Mouse (Mus musculus) liver, adult (tissue): ENCODE measurements around the gene Plxna2.

ENCODE experiments used
- GATA4 ChIP-seq: IDR thresholded peaks from 2 replicates; pipeline ENCODE4 v1.6.1; 2014; ENCODE audit warnings: mild to moderate bottlenecking, low read length; ENCODE audit not compliant: insufficient replicate concordance

Plxna2 gene

GRCm38 (mm10) chr1:194780794-194781390 is 162.9 kb downstream of the Plxna2 start:
- no peak for TF ChIP-seq GATA4

GRCm38 (mm10) chr1:194781556-194781955 is 163.5 kb downstream of the Plxna2 start:
- no peak for TF ChIP-seq GATA4

GRCm38 (mm10) chr1:194782325-194782724 is 164.3 kb downstream of the Plxna2 start:
- TF ChIP-seq GATA4: no peak

- TF ChIP-seq GATA4: no peak
Measured at GRCm38 (mm10) chr1:194787626-194788025, 169.6 kb downstream of the Plxna2 start.

GRCm38 (mm10) chr1:194793226-194793924 is 175.4 kb downstream of the Plxna2 start:
- no peak for TF ChIP-seq GATA4

- TF ChIP-seq GATA4: no peak
Measured at GRCm38 (mm10) chr1:194795316-194795715, 177.3 kb downstream of the Plxna2 start.

GRCm38 (mm10) chr1:194797843-194798242 is 179.8 kb downstream of the Plxna2 start:
- no peak for TF ChIP-seq GATA4

GRCm38 (mm10) chr1:194798511-194798910 is 180.5 kb downstream of the Plxna2 start:
- no peak for TF ChIP-seq GATA4

GRCm38 (mm10) chr1:194808261-194808660 is 190.2 kb downstream of the Plxna2 start:
- TF ChIP-seq GATA4: no peak

GRCm38 (mm10) chr1:194808681-194809080 is 190.7 kb downstream of the Plxna2 start:
- no peak for TF ChIP-seq GATA4

GRCm38 (mm10) chr1:194809600-194809999 is 191.6 kb downstream of the Plxna2 start:
- no peak for TF ChIP-seq GATA4

GRCm38 (mm10) chr1:194814187-194814586 is 196.2 kb downstream of the Plxna2 start:
- no peak for TF ChIP-seq GATA4

GRCm38 (mm10) chr1:194815547-194815946 is 197.5 kb downstream of the Plxna2 start:
- TF ChIP-seq GATA4: no peak

- TF ChIP-seq GATA4: no peak
Measured at GRCm38 (mm10) chr1:194816913-194817312, 198.9 kb downstream of the Plxna2 start.

GRCm38 (mm10) chr1:194820953-194821352 is 202.9 kb downstream of the Plxna2 start:
- no peak for TF ChIP-seq GATA4

GRCm38 (mm10) chr1:194821721-194822120 is 203.7 kb downstream of the Plxna2 start:
- no peak for TF ChIP-seq GATA4

- TF ChIP-seq GATA4: no peak
Measured at GRCm38 (mm10) chr1:194828316-194828715, 210.3 kb downstream of the Plxna2 start.

- TF ChIP-seq GATA4: no peak
Measured at GRCm38 (mm10) chr1:194835238-194835637, 217.2 kb downstream of the Plxna2 start.

GRCm38 (mm10) chr1:194836182-194836581 is 218.2 kb downstream of the Plxna2 start:
- no peak for TF ChIP-seq GATA4
